Mouse (Mus musculus): ENCODE data around the gene Frmd5.

The Frmd5 gene

DNA sequence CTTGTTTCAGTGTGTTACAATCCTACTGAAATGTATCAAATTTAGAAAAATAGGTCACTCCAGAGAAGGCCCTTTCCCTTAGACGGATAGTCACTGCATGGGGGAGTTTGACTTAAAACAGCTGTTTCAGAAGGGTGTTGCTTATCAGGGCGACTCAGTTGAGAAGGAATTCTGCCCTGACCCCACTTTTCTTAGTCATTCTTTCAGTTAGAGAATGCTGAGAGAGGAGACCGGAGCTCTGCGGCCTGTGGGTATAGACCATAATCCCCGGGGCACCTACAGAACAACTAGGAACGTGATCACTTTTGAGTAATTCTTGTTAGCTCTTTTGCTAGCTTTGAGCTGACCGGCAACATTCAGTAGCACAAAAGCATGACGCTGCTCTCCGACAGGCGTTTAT, 178.6 kb downstream of the Frmd5 start:
- in situ Hi-C loops (cut with MboI; ENCODE audit: low sequenced_read_pairs) = no loop called here

DNA sequence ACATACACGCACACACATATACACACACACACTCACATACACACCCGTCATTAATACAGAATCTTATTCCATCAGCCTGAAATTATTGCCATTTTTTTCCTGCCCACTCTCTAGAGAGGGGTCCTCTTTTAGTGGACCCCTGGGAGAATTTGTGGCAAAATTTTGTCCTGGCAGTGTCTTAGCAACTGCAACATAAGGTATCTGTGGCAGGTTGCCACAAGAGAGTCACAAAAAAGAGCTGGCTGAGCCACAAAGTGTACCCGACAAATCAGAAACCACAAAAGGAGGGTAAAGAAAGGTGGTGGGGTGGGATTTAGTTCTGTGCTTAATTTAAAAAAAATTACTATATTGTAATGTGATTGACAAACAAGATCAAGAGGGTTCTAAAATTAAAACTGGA, 181.0 kb downstream of the Frmd5 start:
- in situ Hi-C loops (cut with MboI; ENCODE audit: low sequenced_read_pairs) = no loop called here

- in situ Hi-C loops (cut with MboI; ENCODE audit: low sequenced_read_pairs) = no loop called here
Observed at GRCm38 (mm10) chr2:121621262-121622163, 185.4 kb downstream of the Frmd5 start.

DNA sequence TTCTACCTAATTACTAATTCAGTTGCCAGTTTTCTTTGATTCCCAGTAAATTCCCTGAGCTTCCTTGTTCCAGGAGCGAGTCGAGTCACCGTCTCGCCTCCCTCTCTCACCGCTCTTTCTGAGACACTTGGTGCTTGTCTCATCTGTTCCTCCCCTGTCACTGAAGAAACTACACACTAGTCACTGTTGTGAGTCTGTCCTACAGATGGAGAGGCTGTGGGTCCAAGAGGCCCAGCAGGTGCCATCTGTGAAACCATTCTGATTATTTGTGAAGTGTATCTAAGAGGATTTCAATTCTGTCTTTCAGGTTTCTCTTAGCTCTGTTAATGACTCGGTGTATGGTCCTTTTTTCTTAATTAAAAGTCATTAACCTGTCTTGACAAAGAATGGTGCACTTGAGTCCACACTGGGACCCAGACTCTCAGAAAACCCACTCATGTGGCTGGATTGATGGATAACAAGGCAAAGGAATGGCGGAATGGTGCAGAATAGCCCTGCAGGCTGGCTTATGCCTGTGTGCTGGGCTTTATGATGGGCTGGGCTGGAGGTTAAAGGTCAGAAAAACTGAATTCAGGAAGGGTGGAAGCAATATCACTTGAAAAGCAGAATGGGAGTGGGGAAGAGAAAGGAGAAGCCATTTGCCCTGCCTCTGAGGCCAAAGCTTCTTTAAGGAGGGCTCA, 186.2 kb downstream of the Frmd5 start:
- in situ Hi-C loops (cut with MboI; ENCODE audit: low sequenced_read_pairs) = no loop called here

- in situ Hi-C loops (cut with MboI; ENCODE audit: low sequenced_read_pairs) = no loop called here
Observed at GRCm38 (mm10) chr2:121615199-121615559, 191.7 kb downstream of the Frmd5 start.

- in situ Hi-C loops (cut with MboI; ENCODE audit: low sequenced_read_pairs) = no loop called here
Observed at GRCm38 (mm10) chr2:121614483-121615198, 192.2 kb downstream of the Frmd5 start.

GRCm38 (mm10) chr2:121612112-121612511, 194.8 kb downstream of the Frmd5 start:
- in situ Hi-C loops (cut with MboI; ENCODE audit: low sequenced_read_pairs) = no loop called here

GRCm38 (mm10) chr2:121610008-121610884, 196.6 kb downstream of the Frmd5 start:
- in situ Hi-C loops (cut with MboI; ENCODE audit: low sequenced_read_pairs) = no loop called here

DNA sequence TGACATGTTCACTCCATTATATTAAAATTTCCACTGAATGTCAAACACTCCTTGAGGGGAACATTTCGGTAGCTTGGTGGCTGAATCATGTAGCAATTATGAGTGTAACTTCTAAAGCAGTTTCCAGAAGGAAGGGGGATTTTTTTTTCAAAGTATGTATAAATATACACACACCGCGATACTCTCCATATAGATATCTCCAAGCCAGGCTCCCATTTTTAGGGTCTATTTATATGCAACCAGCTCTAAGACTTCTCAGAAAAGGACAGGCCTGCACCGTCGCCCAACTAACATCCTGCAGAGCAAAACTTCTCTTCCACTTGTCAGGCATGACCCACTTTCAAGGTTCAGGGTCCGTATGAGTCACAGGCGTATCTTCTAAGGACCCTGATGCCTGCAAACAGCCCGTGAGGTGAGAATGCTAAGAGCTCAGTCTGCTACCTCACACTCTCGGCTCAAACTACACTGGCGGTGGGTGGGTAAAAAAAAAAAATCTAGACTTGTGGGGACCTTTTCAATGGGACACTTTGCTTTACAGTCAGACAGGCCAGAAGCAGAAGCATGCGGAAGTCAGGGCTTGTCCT, 197.7 kb downstream of the Frmd5 start:
- in situ Hi-C loops (cut with MboI; ENCODE audit: low sequenced_read_pairs) = no loop called here

GRCm38 (mm10) chr2:121602397-121602796, 204.5 kb downstream of the Frmd5 start:
- in situ Hi-C loops (cut with MboI; ENCODE audit: low sequenced_read_pairs) = no loop called here

GRCm38 (mm10) chr2:121601543-121601942, 205.3 kb downstream of the Frmd5 start:
- in situ Hi-C loops (cut with MboI; ENCODE audit: low sequenced_read_pairs) = no loop called here

GRCm38 (mm10) chr2:121600736-121601135, 206.2 kb downstream of the Frmd5 start:
- in situ Hi-C loops (cut with MboI; ENCODE audit: low sequenced_read_pairs) = no loop called here

- in situ Hi-C loops (cut with MboI; ENCODE audit: low sequenced_read_pairs) = no loop called here
Observed at GRCm38 (mm10) chr2:121598249-121598648, 208.6 kb downstream of the Frmd5 start.

DNA sequence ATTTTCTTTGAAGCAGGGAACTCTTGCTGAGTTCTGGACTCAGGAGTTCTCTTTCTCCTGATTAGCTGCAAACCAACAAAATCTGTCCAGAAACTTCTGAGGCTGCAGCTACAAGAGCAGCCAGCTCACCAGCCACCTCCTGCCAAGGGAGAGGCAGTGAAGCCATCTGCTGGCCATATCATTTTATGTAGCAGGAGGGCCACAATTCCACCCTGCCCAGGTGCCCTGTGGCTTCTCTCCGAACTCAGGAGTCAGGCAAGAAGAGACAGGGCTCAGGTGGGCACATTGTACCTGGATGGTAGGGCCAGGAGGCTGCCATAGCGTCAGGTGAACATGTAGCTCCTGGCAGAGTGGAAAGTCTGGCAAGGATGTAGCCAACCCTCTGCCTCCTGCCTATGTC, 210.3 kb downstream of the Frmd5 start:
- in situ Hi-C loops (cut with MboI; ENCODE audit: low sequenced_read_pairs) = no loop called here

DNA sequence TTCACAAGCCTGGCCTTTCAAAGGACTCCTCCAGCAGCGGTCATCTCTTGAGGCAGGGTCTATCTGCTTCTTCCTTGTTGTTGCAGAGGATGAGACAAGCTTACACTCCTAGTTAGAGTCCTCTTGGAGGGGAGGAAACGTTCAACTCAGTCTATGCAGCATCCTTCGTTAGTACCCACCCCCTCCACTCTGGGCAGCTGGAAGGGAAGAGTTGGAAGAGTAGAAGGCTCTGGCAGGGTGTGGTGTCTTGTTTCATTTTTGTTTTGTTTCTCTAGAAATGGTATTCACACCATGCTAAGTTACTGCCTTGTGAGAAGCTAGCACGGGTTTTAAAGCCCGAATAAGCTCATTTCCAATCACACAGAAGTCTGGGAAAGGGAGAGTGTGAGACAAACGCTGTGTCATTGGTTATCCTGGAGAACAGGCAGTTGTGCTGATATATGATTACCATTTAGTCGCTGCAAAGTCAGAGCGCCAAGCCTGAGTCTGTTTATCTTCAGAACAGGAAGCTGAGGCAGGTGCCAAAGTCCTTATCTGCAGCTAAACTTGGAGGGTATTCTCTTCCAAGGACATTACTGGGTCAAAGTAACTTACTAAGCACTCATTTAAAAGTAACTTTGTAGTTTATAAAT, 212.1 kb downstream of the Frmd5 start:
- in situ Hi-C loops (cut with MboI; ENCODE audit: low sequenced_read_pairs) = no loop called here

- in situ Hi-C loops (cut with MboI; ENCODE audit: low sequenced_read_pairs) = no loop called here
Observed at GRCm38 (mm10) chr2:121594131-121594530, 212.8 kb downstream of the Frmd5 start.

- in situ Hi-C loops (cut with MboI; ENCODE audit: low sequenced_read_pairs) = no loop called here
Observed at GRCm38 (mm10) chr2:121588309-121588694, 218.6 kb downstream of the Frmd5 start.

DNA sequence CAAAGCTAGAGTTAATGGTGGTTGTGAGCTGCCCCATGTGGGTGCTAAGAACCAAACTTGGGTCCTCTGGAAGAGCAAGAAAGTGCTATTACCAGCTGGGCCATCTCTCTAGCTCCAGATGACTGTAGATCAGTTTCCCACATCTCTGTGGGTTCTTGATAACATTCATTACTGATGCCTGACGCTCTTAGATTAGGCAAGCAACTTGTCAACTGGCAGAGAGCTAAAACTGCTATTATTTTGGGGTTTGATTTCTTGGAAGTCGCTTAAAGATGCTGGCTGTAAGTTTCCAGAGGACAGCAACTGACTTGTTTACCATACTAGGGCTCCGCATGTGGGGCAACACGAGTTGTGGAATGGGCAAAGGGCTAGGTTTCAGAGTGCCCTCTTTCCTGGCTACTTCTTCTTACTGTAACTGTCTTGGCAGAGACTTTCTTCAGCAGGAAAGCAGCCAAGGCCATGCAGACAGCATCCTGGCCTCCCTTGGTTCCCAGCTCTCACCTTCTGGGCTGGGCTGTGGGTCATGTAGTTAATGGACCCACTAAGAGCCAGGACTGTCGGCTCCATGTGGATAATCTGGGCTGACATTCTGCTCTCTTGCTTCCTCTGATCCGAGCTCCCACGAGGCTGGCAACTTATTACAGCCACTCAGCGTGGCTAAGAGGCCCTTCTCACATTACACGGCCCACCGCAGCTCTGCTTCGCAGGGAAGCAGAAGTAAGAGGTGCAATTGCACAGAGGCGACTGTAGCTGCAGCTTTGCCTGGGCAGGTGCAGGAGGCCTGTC, 219.2 kb downstream of the Frmd5 start:
- in situ Hi-C loops (cut with MboI; ENCODE audit: low sequenced_read_pairs) = no loop called here

GRCm38 (mm10) chr2:121584705-121585104, 222.2 kb downstream of the Frmd5 start:
- in situ Hi-C loops (cut with MboI; ENCODE audit: low sequenced_read_pairs) = no loop called here

Data from CH12F3 (cell line).